Mouse (Mus musculus): ENCODE measurements at regions not wholly inside any gene's neighbourhood (a gene's known extent, or its start where the extent isn't known, plus 50 kb on each side); places are given as distances from the start of the nearest gene placed in this dataset.

GRCm38 (mm10) chr12:56275556-56276242 is 70.0 kb downstream of the Mbip start:
- no peak for DNase-seq (ENCODE audit: low spot score)

DNA sequence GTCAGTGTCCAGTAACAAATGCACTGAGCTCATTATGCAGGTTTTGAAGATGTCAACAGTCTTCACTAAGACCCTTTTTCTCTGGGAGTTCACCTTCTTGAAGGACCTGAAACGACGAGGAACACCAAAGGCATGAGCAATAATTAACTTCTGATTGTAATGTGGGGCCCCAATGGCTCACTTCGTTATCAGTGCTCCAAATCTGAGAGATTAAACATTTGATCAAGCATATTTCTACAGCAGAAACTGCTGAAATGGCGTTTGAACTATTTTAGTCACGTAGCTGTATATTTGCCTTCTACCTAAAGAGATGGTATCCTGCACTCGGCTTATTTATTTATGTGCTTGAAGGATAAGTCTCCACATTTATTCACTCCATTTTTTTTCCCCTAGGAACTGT is 80.6 kb downstream of the Mbip start:
- no peak for DNase-seq (ENCODE audit: low spot score)

DNA sequence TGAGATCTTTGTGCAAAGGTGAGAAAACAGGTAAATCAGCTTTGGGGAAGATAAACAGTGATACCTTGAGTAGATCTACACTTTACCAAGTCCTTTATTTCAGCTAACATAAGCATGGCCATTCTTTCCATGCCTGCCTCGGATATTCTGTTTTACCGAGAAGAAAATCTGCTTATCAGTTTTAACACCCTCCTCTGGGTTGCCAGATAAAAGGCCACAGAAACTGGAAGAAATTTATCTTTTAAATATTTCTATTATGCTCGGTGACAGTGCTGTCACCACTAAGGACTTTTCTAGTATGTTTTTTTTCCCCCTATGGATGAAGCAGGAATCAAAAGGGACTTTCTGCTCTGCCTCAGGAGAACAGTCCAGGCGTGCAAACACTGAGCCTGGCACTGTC is 84.2 kb downstream of the Mbip start:
- no peak for DNase-seq (ENCODE audit: low spot score)

DNA sequence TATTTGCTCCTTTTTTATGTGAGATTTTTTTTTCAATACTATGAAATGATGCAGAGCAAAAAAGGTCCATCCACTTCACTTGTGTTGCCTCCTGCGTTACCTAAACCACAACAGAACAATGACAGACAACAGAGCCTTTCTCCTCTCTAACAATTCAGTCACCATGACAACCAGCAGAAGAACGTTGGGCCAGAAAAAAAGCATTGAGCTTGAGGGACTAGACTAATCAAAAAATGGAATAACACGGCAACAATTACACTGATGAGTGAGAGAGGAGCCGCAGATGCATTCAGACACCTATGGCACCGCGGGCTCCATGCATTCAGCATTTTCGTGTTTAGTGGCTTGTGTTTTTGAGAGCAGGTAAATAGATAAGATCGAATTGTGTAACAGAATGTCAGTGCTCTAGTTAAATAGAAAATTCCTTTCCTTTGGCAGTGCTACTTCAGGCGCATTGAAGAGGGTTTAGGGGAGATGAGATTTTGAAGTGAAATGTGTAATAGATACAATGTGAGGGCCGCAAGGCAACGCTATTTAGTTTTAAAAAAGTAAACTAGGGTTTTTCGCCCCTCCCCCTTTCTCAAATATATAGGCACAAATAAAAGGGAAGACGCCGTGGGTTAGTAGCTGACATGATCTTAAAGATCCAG is 87.2 kb downstream of the Mbip start:
- DNase-seq (ENCODE audit: low spot score) = no peak

DNA sequence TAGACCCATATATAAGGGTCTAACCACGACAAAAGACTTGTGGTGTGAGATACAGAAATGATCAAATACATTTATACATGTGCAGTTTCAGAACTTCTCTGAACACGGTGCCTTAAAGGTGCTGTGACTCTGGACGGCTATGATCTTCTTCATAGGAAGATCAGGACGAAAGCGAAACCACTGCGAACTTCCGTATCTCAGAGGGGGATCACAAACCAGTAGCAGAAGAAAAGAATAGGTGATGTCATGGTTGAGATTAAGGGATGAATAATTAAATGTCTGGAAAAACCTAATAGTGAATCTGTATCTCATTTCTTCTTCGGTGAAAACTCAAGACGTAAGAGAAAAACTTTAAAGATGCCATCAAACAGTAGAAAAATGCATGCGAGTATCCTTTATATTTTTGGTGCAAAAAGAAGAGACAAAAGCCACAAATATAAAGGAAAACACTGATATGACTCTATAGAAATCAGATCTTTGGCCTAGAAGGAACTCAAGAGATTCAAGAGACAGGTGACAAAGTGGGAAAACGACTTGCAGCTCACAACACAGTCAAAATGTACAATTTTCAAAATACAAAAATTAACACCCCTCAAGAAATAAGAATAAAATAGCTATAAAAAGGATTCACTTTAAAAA is 89.3 kb downstream of the Mbip start:
- no peak for DNase-seq (ENCODE audit: low spot score)

DNA sequence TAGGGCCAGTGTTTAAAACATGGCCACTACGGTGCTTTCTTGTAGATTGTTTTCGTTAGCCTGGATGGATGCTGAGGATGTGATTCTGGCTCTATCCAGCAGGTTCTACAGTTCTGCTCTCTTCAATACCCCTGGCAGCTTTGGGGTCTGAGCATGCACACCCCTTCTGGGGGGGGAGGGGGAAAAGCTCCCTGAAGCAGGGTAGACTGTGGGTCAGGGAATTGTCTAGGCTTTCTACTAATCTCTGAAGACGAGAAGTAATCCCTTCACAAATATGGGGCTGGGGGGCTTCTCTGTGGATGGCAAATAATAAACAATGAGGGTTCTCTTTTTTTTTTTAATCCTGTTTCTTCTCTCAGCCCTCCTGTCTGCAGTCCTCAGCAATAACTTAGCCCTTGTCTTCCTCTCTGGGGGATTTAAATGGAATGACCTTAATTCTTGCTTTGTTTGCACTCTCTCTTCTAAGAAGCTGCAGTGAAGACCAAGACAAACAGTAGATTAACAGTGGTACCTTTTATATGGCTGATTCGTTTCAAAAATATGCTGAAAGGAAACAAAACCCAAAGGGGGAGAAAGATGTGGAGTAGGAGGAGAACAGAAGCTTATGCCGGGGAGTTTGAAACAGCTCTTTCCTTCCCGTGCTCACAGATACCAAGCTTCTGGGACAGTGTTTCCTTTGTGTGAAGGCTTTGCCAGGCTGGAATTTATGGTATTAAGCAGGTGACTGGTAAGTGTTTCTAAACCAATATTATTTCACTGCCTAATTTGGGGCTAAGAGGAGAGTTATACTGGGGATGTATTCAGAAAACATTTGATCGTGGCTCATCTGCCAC is 92.9 kb downstream of the Mbip start:
- DNase-seq (ENCODE audit: low spot score) = no peak

DNA sequence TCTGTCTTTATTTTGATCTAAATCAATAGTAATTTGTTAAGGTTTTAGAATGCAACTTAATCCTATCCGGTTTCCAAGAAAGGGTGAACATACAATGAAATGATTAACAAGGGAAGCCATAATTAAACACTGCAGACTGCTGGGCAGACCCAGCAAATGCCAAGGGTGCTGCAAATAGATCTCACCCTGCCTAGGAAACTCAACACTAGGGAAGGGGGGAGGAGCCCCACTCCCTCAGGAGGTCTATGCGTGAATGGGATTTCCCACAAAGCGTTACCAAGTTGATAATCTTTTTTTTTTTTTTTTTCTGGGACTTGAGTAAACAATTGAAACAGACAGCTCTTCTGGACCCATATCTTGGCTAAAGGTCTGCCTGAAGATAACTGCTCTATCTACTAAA is 95.4 kb downstream of the Mbip start:
- no peak for DNase-seq (ENCODE audit: low spot score)

- no peak for DNase-seq (ENCODE audit: low spot score)
Measured at GRCm38 (mm10) chr12:56246406-56246805, 99.3 kb downstream of the Mbip start.

DNA sequence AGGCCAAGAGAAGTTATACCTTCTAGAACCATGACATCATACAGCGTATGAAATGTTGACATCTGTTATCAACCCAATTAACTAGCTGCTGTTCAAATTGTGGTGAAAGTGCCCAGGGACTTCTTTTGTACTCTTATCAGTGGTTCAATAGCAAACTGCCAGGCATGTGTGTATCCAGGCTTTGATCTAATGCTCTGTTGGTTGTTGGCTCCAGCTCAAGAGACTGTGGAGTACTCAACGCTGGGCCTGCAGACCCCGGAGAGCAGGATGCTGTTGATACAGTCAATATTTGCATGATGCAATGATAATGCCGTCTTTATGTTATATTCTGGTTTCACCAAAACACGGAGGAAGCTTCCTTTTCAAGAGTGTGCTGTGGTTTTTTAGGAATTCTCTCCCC is 102.9 kb downstream of the Mbip start:
- DNase-seq (ENCODE audit: low spot score) = no peak

DNA sequence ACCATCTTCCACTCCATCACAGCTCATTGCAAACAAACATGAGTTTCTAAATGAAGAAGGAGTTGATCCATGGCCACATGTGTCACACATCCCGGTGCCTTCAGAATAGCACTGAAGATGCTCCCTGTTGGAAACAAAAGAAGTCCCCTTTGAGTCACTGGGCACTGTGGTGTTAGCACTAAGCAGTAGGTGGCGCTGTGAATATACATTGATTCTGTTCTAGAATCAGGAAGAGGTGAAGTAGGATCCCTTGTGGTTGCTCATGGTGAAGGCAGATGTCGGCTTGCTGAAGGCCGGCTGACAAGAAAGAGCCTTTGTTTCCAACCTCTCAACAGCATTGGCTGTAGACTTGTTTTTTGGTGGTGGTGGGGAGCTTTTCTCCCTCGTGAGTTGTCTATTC is 104.0 kb downstream of the Mbip start:
- DNase-seq (ENCODE audit: low spot score) = peak; percentile 54

DNA sequence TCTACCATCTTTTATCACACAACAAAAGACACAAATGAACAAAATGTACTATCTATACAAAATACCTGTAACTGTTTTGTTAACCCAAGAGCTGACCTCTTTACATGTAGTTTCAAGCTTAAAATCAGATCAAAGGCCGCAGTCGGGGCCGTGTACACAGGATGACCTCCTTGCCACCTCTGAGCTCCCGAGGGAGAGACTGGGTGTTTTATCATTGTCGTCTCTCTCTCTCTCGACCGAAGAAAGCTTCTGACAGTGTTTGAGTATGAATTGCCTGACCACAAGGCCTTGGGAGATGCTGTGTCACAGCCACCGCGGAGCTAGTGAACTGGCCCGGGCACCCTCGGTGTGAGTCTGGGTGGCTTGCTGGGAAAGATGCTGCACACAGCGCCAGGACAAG is 105.5 kb downstream of the Mbip start:
- DNase-seq (ENCODE audit: low spot score) = no peak

- no peak for DNase-seq (ENCODE audit: low spot score)
Measured at GRCm38 (mm10) chr12:56234571-56234970, 111.1 kb downstream of the Mbip start.

DNA sequence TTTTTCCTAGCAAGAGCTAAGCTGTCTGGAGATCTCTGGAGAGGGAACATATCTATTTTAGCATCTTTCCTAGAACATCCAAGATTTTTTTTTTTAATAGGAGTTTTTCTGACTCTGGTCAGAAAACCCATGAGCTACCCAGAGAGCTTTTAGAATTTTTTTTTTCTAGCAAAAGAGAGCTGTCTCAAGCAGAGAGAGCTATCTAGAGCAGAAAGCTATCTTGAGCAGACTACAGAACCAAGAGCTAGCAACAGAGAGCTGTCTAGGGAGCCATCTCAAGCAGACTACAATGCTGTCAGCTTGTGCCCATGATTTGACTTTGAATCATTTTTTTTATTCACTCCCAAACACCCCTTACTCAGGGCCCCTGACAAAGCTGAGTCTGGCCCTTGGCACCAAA is 112.5 kb downstream of the Mbip start:
- DNase-seq (ENCODE audit: low spot score) = no peak

GRCm38 (mm10) chr12:56224142-56224895 is 121.4 kb downstream of the Mbip start:
- DNase-seq (ENCODE audit: low spot score) = no peak

- DNase-seq (ENCODE audit: low spot score) = no peak
Measured at GRCm38 (mm10) chr12:56193524-56193923, 152.2 kb downstream of the Mbip start.

DNA sequence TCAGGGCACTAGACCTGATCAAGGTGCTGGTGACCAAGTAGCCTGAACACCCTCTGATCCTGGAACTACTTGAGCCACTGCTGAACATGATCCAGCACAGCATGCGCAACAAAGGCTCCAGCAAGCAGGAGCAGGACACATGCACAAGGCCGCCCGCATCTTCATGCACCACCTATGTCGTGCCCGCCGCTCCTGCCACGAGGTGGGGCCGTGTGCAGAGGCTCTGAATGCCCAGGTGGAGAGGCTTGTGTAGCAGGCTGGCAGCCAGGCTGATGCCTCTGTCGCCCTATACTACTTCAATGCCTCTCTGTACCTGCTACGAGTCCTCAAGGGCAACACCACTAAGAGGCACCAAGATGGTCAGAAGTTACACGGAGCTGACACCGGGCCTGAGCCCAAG is 156.1 kb downstream of the Mbip start:
- DNase-seq (ENCODE audit: low spot score) = no peak

DNA sequence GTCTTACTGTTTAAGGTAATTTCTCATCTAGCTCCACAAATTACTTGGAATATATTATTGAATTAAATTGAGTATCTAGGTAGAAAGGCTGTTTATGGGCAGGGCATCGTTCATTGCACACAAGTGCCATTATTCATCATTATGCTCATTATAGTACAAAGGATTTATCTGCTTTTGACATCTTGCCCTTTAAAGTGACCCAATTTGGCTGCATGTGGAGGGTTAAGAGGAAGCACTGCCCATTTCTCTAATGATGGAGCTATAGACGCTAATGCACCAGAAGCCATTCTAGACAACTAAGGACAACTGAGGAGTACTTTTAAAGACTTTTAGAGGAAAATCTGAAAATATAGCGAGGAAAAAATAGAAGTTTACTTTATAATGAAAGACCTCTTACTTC is 185.0 kb downstream of the Mbip start:
- no peak for DNase-seq (ENCODE audit: low spot score)

DNA sequence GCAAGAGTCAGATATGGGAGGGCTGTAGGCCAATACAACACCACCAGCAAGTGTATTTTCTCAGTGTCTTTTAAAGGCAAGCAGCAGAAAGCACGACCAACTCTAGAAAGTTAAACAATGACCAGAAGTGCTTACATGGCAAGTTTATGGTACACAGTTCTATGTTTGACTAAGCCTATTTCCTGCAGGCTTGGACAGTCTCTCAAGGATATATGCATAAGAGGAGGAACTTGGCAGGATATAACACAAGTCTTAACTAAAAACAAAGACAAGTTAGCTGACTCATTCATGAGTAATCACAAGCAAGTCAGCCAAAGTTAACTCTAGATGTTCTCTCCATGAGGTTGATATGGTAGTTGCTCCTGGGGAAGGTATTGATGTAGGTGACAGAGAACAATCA is 201.3 kb downstream of the Mbip start:
- DNase-seq (ENCODE audit: low spot score) = no peak

DNA sequence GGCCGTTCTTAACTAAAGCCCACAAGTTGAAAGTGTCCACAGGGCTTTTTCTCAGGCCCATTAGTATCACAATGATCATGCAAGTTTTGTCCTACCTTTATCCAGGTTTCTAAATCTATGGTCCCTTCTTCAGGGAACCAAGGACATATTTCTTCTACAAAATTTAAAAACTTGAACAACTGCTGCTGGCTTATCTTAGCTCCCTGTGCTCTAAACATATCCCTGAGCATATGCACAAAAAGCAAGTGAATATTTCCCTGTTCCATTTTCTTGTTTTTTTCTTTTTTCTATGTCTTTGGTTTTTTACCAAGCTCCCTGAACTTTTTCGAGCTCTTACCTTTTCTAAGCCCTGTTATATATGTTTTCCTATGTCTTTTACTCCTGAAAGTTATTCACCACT is 201.9 kb downstream of the Mbip start:
- no peak for DNase-seq (ENCODE audit: low spot score)

- no peak for DNase-seq (ENCODE audit: low spot score)
Measured at GRCm38 (mm10) chr12:56114446-56114845, 231.2 kb downstream of the Mbip start.

DNA sequence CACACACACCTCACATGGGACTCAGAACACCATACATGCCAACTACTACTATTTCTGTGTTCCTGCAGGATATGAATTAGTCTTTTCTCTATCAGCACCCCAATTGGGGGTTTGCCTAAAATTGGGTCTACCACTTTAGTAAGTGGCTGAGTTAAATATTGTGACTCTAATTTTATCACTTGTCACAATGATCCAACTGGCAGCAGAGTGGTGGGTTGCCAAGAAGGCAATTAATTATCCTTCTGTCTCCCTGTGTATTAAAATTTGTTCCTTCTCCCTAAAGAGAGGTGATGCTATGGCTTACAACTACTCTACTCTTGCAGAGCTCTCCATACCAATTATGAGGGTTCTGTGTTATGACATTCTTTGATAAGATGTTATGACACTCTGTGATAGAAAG is 245.3 kb downstream of the Brms1l start:
- DNase-seq (ENCODE audit: low spot score) = no peak

- DNase-seq (ENCODE audit: low spot score) = no peak
Measured at GRCm38 (mm10) chr12:56064183-56064582, 228.1 kb downstream of the Brms1l start.
